Mouse (Mus musculus): ENCODE measurements around the gene Onecut3. TPM values are rescaled to one million over a fixed set of nuclear protein-coding genes. Genes with fewer than 3 reads are reported as not detected.

Onecut3 gene
- total RNA-seq, 4 experiments from 2014 or later: not detected

DNA sequence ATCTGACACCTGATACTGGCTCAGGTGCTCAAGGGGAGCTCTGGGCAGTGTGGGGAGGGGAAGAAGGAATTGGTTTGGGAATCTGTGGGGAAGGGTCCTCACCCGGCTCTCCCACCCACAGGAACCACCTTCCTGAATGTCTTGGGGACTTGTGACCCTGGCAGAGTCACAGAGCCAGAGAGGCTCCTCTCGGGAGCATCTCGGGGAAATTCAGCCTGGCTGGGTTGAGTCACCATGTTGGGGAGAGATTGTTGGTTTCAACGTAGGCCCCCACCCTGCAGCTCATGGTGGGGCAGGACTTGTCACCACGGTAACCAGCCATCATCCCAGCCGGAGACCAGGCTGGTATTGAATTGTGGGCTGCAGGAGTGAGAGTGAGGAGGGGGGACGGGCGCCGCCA is 10.1 kb downstream of the Onecut3 start:
- no peak for DNase-seq

DNA sequence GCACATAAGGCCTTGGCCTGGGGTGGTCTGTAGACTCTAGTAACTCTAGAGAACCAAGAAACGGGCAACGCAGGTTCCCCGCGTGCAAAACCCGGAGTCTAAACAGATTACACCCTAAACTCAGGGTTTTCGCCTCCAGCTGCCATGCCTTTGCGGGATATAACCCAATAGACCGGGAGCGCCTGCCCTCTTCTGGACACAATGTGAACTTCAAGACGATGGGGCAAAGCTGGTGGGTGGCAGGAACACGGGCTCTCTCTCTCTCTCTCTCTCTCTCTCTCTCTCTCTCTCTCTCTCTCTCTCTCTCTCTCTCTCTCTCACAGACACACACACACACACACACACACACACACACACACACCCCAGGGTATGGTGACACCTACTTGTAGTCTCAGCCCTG is 11.6 kb downstream of the Onecut3 start:
- peak; percentile 29 for DNase-seq

DNA sequence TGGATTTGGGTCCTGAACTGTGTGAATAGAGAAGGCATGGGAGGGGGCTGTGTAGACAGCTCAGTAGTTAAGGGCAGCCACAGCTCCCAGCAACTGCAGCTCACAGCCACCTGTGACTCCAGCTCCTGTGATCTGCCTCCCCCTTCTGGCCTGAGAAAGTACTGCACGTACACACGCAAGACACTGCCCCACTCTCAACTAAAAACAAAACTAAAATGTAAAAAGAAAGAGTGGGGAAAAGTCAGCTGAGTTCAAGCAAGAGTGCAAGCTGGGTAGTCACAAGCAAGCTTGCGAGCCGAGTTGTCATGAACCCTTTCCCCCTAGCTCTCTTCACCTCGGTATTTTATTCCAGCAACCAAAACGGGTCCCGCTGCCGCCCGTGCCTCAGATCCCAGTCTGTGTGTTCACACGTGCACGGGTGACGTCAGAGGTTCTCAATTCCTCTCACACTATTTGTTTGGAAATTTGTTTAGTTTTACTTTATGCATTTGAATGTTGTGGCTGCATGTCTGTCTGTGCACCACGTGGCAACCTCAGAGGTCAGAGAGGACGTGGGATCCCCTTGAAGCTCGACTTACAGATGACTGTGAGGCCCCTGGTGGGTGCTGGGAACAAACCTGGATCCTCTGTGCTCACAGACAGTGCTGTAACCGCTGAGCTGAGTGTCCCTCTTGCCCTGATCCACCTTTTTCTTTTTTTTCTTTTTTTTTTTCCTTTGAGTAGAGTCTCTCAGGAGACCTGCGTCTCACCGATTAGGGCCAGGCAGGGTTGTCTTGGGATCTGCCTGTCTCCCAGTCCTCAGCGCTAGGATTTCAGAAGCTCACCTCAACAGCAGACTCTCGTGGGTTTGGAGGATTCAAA is 15.0 kb downstream of the Onecut3 start:
- peak; percentile 52 for DNase-seq

DNA sequence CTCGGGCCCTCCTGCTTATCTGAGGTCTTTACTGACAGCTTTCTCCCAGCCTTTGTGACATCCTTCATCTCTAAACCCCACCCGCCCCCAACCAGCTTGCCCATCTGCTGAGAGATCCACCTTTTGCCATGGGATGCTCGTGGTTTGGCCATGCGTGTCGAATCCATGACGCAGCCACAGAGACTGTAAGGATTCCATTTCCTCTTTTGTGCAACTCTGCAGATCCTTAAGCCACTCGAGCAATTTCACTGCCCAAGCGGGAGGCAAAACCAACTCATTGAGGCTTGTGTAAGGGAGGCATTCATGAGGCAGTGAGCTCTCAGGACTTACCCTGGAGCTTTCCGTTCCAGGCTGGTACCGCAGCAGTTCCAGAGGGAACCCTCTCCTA is 15.6 kb downstream of the Onecut3 start:
- no peak for DNase-seq

DNA sequence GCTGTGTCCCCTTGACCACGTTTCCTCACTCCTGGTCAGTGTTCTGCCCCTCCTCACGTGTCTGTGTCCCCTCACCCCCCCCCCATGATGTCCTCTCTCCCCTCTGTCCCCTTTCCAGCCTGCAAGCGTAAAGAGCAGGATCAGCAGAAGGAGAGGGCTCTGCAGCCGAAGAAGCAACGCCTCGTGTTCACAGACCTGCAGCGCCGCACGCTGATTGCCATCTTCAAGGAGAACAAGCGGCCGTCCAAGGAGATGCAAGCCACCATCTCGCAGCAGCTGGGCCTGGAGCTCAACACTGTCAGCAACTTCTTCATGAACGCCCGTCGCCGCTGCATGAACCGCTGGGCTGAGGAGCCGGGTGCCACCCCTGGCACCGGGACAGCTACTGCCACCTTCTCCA is 19.1 kb downstream of the Onecut3 start:
- no peak for DNase-seq

DNA sequence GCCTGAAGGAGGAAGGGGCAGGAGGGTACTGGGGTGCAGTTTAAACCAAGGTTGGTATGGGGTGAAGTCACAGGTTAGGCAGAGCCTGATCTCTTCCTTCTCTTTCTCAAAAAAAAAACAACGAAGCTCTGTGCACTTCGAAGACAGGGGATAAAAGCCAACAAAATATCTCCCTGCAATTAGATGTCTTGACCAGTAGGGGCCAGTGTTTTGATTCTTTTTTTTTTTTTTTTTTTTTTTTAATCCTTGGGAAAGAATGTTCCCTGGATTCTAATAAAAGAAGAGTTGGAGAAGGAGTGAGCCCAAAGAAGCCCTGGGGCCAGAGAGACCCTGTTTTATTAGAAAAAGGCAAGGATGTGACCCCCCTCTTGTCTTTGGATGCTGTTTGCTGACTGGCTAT is 24.7 kb downstream of the Onecut3 start:
- no peak for DNase-seq

DNA sequence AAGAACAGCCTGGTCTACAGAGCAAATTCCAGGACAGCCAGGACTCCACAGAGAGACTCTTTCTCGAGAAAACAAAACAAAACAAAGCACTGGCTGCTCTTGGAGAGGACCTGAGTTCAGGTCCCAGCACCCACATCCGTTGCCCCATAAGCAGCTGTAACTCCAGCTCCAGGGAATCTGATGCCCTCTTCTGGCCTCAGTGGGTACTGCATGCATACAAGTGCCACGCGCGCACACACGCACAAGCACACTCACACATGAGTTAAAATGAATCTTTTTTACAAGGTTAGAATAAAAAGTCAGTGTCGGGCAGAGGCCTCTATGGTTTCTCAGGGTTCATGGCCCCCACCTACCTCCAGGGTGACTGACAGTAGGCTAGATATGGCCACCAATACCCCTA is 28.7 kb downstream of the Onecut3 start:
- no peak for DNase-seq

DNA sequence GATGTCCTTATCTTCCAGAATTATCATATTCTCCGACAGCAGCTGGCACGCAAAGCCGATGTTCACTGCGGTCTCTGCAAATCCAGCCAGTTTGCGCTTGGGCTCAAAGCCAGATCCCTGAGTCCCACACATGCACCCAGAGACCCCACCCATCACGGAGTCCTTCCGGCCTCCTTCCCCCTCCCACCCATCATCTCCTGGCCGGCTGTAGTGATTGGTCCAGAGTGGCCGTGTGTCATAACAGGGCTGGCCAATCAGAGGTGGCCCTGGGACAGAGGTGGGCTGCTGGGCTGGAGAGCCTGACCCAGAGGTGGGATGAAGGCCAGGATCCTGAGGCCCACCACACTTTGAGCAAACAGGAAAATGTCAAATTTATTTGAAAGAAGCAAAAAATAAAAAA is 31.5 kb downstream of the Onecut3 start:
- DNase-seq: no peak

DNA sequence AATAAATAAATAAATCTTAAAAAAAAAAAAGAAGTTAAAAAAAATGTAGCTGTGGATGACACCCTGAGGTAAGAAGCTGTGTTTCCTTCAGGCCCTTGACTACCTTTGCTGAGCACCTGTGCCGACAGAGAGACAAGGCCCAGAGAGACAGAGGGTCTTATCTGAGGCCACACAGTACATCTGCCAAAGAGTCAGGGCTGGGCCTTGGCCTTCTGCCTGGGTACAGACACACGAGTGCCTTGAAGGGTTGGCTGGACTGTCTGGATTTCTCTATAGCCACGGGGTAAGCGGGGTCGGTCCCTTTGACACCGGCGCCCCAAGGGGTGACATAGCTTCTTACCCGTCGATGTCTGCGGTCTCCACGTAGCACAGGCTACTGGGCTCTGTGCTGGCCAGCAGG is 38.1 kb downstream of the Onecut3 start:
- no peak for DNase-seq

DNA sequence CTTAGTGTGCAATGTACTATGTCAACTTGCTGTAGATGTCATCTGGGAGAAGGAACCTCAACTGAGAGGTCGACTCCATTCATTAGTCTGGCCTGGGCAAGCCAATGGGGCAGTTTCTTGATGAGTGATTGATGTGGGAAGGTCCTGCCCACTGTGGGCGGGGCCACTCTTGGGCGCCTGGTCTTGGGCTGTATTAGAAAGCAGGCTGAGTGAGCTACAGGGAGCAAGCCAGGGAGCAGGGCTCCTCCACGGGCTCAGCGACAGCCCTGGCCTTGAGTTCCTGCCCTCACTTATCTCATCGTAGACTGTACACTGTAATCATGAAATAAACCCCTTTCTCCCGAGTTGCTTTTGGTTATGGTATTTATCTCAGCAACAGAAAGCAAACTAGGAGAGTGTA is 39.1 kb downstream of the Onecut3 start:
- DNase-seq: no peak

DNA sequence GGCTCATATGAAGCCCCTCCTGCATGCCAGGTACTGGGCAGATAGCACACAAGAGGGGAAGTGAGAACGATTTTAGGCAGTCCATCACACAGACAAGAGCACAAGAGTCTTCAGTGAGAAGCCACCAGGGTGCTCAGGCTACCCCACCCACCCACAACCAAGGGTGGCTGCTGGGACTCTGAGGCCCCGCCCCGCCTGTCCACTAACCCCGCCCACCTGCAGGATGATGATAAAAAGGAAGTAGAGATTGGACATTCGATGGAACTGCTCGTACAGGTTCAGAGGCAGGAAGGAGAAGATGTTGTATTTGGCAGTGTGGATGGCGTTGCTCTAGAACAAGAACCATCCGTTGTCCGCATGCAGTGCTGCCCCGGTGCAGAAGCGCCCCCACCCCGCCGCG is 40.4 kb downstream of the Onecut3 start:
- DNase-seq: no peak

DNA sequence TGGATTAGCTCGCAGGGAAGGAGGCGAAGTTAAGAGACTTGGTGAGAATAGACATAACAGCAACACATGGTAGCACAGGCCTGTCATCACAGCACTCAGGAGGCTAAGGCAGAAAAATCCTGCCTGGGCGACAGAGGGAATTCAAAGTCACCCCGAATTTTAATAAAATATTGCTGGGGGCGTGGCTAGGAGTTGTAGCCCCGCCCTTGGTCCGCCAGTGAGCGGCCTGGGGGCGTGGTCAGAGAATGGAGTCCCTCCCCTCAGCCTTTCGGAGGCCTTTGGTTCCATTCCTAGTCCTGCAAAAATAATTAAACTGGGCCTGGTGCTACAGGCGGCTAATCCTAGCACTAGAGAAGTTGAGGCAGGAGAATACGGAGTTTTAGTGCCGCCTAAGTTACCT is 41.1 kb downstream of the Onecut3 start:
- no peak for DNase-seq

DNA sequence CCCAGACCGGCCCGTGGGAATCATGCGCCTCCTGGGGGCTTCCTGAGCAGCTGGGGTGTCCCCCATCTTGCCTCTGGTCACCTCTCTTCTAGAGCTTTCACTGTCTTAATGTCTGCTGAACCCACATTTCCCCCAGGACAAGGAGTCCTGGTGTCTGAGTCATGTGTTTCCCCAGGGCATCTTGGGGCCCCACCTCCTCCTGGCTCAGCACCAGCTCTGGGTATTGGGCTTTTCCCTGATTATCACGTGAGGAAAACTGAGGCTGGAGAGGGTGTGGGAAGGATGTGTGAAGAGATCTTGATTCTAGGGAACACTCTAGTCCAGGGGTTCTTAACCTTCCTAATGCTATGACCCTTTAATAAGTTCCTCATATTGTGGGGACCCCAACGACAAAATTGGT is 43.5 kb downstream of the Onecut3 start:
- DNase-seq: no peak

DNA sequence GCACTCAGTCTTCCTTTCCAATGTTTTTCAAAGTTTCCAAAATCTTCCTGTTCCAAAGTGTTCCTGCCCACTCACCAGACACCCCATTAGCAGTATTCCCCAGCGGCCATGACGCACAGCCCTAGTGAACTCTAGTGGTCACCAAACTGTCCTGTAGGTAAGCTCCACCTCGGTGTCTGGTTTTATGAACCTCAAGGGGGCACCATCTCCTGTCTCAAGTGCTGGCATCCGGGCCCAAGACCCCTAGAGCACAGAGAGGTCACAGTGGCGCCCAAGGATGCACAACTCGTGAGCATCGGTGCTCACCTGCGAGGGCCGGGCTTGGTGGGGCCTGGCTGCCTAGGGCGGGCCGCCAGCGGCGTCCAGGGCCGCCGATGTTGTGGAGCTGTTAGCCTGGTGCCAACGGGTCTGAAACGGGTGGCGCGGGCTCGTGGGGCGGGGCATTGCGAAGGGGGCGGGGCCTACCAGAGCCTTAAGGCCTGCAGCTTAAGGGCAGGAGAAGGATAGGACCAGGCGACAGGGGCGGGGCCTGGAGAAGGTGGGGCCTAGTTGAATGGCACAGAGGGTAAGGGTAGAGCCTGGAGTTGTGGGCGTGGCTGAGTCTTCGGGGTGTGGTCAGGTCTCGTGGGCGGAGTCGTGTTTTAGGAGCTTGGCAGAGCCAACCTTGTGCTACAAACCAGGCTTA is 44.2 kb downstream of the Onecut3 start, which contains the start of gene Atp8b3:
Atp8b3 (minus strand) TSS at position 415 of the 685 bp plus-strand sequence.
- DNase-seq: peak; percentile 96

DNA sequence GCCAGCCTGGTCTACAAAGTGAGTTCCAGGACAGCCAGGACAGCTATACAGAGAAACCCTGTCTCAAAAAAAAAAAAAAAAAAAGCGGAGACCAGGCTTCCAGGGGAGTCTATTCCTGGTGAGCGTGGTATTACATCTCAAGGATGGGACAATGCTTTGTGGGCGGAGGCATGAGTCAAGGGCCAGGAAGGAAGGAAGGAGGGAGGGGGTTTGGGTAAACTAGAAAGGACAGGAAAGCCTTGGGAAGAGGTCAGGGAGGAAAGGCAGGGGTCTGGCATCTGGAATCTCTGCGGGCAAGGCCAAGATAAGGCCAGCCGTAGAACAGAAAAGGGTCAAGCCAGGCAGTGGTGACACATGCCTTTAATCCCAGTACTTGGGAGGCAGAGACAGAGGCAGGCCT is 44.9 kb downstream of the Onecut3 start:
- no peak for DNase-seq

DNA sequence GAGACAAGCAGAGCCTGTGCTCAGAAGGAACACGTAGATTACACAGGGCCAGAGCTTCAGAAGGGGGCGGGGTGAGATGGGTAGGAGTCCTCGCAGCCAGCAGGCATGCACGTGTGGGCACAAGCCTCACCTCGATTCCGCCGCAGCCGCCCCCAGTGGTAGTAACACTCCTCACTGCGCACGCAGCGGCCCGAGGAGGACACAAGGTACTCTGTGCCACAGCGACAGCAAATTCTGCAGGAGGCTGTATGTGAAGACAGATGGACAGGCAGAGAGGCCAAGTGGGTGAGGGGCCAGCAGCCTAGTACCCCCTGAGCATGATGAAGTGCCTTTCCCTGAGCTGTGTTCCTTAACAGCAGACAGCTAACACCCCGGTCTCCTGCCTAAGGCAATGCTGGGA is 49.2 kb downstream of the Onecut3 start:
- DNase-seq: no peak

DNA sequence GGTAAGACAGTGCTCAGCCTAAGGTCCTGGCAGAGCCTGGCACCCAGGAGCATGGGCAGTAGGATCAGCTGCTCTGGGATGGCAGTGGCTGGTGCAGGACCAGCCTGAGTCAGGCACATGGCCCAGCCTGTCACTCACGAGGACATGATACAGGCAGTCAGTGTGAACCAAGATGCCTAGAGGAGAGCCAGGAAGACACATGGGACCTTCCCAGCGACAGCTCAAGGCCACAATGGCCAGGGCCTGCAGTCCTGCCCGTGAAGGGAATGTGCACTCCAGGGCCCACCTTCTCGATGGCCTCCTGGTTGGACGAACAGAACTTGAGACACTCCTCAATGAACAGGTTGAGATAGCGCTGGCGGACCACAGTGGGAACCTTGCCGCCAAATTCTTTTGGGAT is 51.0 kb downstream of the Onecut3 start:
- no peak for DNase-seq

DNA sequence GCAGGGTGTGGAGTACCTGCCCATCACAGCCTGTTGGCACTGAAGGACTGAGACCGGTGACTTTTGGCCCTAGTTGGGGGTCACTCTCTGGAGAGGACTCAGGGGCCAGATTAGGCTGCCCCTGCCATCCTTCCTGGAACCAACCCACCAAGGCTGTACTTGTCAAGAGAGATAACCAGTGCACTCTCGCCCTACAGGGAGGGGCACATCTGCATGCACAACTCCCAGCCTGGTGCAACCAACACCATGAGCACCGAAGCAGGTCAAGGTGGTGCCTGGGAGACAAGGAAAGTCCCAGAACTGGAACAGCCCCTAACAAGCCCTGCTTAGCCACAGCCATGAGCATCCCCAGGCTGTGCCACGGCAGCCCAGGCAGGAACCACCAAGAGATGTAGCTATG is 52.3 kb downstream of the Onecut3 start:
- no peak for DNase-seq

DNA sequence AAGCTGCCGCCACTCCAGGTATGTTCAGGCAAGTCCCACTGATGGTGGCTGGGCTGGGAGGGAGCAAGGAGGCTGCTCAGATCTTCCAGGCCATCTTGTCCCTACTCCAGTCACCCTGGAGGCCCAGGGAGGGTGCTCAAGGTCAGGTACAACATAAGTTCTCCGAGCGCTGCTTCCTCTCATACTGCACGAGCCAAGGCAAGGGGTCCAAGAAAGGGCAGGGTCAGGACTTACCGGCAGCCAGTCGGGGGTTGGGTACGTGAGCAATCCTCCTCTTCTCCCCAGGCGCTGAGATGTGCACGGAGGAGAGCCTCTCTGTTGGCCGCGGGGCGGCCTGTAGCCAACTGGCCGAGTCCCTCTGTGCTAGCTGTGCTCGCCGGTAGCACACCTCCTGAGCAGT is 52.9 kb downstream of the Onecut3 start:
- no peak for DNase-seq

DNA sequence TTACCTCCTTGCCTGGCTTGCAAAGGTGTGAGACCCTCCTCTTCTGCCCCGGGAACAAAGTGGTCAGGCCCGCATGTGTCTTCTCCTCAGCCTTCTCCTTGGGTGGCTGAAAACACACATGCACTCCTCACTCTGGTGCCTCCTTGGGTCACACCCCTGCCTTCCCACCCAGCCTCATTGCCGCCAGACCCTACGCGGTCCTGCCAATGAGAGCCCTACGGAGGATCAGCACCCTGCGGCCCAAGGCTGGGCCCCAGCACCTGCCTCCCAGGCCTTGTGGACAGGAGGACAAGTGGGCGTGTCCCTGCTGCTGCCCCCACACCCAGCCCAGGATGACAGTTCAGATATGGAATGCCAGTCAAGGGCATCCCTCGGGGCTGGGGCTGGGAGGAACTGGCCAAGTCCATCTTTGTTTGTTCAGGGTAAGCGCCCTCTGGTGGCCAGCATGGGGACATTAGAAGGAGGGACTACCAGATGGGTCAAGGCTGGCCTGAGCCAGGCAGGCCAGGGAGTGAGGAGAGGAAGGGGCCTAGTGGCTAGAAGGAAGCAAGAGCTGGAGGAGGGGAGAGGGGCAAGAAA is 53.9 kb downstream of the Onecut3 start:
- peak; percentile 92 for DNase-seq

DNA sequence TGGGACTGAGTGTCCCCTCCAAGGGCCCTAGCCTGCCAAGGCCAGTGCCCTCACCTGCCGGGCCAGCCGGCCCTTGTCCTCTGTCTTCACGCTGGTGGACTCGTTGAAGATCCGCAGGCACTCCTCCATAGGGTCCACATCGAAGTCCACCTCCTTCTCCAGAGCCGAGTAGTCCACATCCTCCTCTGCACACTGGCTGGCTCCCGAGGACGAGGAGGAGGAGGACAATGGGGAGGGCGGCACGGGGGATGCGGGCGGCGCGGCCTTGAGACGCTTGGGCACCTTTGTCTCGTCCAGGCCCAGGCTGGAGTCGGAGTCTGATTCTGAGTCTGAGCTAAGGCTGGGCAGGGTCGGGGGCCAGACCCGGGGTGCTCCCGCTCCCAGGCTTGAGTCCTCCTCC is 54.6 kb downstream of the Onecut3 start:
- DNase-seq: no peak

DNA sequence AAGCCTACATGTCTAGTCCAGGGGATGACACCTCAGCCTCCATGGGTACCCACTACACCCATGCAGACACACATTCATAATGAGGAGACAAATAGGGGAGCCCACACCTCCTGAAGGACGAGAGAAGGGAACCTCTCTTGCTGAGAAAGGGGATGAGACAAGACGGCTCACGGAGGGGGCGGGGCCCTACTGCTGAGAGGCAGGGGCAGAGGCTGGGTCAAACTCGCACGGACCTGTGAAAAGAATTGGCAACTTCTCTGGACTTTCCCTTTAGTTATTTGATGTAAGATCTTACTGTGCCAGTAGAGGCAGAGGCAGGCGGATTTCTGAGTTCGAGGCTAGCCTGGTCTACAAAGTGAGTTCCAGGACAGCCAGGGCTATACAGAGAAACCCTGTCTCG is 57.7 kb downstream of the Onecut3 start:
- no peak for DNase-seq

DNA sequence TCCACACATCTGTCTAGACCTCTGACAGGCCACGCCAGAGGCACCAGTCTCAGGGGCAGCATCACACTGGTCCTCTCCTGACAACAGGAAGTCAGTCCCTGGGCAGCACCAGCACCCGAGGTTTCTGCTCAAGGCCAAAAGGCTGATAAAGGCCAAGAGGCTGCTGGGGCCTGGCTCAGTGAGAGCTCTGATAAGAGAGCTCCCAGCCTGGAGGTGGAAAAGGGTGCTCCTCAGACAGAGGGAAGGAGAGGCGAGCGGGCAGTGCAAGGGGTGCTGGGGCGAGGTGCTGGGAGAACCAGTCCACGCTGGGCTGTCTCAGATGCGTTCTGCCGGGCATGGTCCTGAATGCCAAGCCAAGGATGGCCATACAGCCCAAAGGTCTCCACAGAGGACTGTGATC is 58.9 kb downstream of the Onecut3 start:
- DNase-seq: no peak

DNA sequence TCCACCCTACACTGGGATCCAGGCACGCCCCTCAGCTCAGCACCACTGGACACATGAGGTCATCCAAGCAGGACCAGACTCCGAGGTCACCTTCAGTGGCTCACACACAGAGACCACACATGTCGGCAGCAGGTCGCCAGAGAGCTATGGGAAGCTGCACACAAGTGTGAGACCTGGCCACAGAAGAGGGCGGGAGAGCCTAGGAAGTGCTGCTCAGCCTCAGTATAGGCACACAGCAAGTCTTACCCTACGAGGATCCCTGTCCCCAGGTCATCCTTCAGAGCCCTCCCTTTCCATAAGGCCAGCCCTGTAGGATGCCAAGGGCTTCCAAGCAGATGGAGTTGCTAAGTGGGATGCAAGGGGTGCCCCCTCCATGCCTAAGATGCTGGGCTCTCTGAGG is 59.4 kb downstream of the Onecut3 start:
- DNase-seq: no peak

Data from adrenal gland, adult 8-10 months (tissue).